Comparison of ENCODE assay signal across 12 mouse cellular contexts in the genomic region with DNA sequence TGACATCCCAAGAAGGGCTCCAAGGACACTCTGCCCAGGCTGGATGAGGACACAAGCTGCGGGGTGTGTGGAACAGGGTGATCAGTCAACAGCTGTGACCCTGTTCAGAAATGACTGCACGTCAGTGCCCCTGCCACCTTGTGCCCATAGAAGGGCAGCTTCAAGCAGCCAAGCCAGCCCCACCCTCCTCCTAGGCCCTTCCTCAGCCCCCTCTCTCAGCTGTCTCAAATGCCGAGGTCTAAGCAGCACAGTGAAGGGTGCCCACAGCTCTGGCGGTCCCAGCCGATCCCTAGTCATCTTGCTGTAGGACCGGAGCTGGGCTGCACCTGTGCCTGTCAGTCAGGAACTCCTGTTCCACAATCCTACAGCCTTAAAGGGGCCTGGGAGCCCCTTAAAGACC. TPM values are rescaled to one million over a fixed set of nuclear protein-coding genes. Genes with fewer than 3 reads are reported as not detected.
DNase-seq lines count a peak whose midpoint lies in the region; ATAC-seq and TF ChIP-seq lines count a peak whose summit lies in the region.
"Had no signal": no experiment of that assay in that cellular context is flagged by ENCODE, and none has a peak within 500 bp of the region (broad histone marks: within the 10 kb centered on the region; RNA-seq: fewer than 3 reads in every experiment).

No protein-coding gene starts in this region.

- ATAC-seq in hindbrain, embryonic 16.5 days, result no peak
- peak; percentile 11 for ATAC-seq in activated CD4-positive, CD25-positive, alpha-beta regulatory T cell, adult 4 months
- ATAC-seq in heart, embryonic 13.5 days (ENCODE audit: extremely low read depth, insufficient number of reproducible peaks, low FRiP score, low TSS enrichment), result no peak
- ATAC-seq in liver, postnatal 0 days, result no peak
- ATAC-seq in erythroid progenitor cell, adult 5-6 weeks (replicated peaks; ENCODE audit: low FRiP score, poor library complexity, severe bottlenecking), result no peak
- ATAC-seq in midbrain, embryonic 16.5 days, result no peak

- H3K36me3 ChIP-seq in hindbrain, embryonic 10.5 days, result no peaks in the 10 kb centered on the region
- H3K36me3 ChIP-seq in hindbrain, embryonic 16.5 days (ENCODE audit: control insufficient read depth, insufficient read depth, low read length), result no peaks in the 10 kb centered on the region
- no peaks in the 10 kb centered on the region for H3K36me3 ChIP-seq in heart, embryonic 13.5 days
- no peaks in the 10 kb centered on the region for H3K36me3 ChIP-seq in liver, postnatal 0 days (replicated peaks; ENCODE audit: insufficient read depth, low read length)
- H3K36me3 ChIP-seq in midbrain, embryonic 16.5 days (ENCODE audit: control insufficient read depth, insufficient read depth, low read length), result no peaks in the 10 kb centered on the region
- H3K36me3 ChIP-seq: limb, embryonic 12.5 days had no signal

- peaks cover 19% of the 10 kb centered on the region for H3K4me1 ChIP-seq in hindbrain, embryonic 10.5 days (replicated peaks)
- H3K4me1 ChIP-seq in hindbrain, embryonic 16.5 days (ENCODE audit: control insufficient read depth, insufficient read depth, low read depth, low read length), result peaks cover 4% of the 10 kb centered on the region; the same call in 1 of the 2 replicates
- peaks cover 65% of the 10 kb centered on the region for H3K4me1 ChIP-seq in heart, embryonic 13.5 days
- H3K4me1 ChIP-seq in liver, postnatal 0 days (ENCODE audit: insufficient read depth), result peaks cover 10% of the 10 kb centered on the region
- peaks cover 8% of the 10 kb centered on the region; the same call in 1 of the 2 replicates for H3K4me1 ChIP-seq in midbrain, embryonic 16.5 days (ENCODE audit: control insufficient read depth, insufficient read depth, low read length)

- H3K27ac ChIP-seq in hindbrain, embryonic 10.5 days, result peak overlapping the region; percentile 66
- H3K27ac ChIP-seq in hindbrain, embryonic 16.5 days (ENCODE audit: low read depth, low read length), result no peak overlapping the region
- peak overlapping the region; percentile 6; the same call in 1 of the 2 replicates for H3K27ac ChIP-seq in heart, embryonic 13.5 days (replicated peaks)
- H3K27ac ChIP-seq in liver, postnatal 0 days (ENCODE audit: low read depth), result no peak overlapping the region
- H3K27ac ChIP-seq in midbrain, embryonic 16.5 days (ENCODE audit: low read length), result no peak overlapping the region
- H3K27ac ChIP-seq: kidney, postnatal 0 days; limb, embryonic 12.5 days had no signal

- 89% methylated on average over 6 of the region's 6 CpGs for WGBS in hindbrain, embryonic 10.5 days
- 86% methylated on average over 6 of the region's 6 CpGs for WGBS in hindbrain, embryonic 16.5 days
- WGBS in heart, embryonic 13.5 days, result 71% methylated on average over 6 of the region's 6 CpGs
- WGBS in liver, postnatal 0 days (ENCODE audit: insufficient replicate concordance), result 66% methylated on average over 6 of the region's 6 CpGs
- WGBS in midbrain, embryonic 16.5 days, result 86% methylated on average over 6 of the region's 6 CpGs

- TF ChIP-seq CTCF in liver, postnatal 0 days (IDR thresholded peaks at IDR 0.05; ENCODE audit: low read depth), result no peak

- 0 out of 2 replicates have a peak, but pooled peaks cover 6% of the 10 kb centered on the region for H3K27me3 ChIP-seq in hindbrain, embryonic 10.5 days (ENCODE audit: insufficient read depth, poor library complexity, severe bottlenecking)
- no peaks in the 10 kb centered on the region for H3K27me3 ChIP-seq in hindbrain, embryonic 16.5 days (replicated peaks; ENCODE audit: control insufficient read depth, insufficient read depth, low read length)
- H3K27me3 ChIP-seq in heart, embryonic 13.5 days (replicated peaks), result no peaks in the 10 kb centered on the region
- H3K27me3 ChIP-seq in liver, postnatal 0 days (ENCODE audit: insufficient read depth, low read length), result no peaks in the 10 kb centered on the region
- no peaks in the 10 kb centered on the region for H3K27me3 ChIP-seq in midbrain, embryonic 16.5 days (ENCODE audit: control insufficient read depth, insufficient read depth, low read depth, low read length)
- H3K27me3 ChIP-seq: limb, embryonic 12.5 days had no signal

- TF ChIP-seq EP300 in liver, postnatal 0 days (IDR thresholded peaks at IDR 0.05; ENCODE audit: low read depth), result no peak

- H3K9me3 ChIP-seq in hindbrain, embryonic 10.5 days, result no peaks in the 10 kb centered on the region
- H3K9me3 ChIP-seq in hindbrain, embryonic 16.5 days (ENCODE audit: control insufficient read depth, low read length), result no peaks in the 10 kb centered on the region
- H3K9me3 ChIP-seq in heart, embryonic 13.5 days, result no peaks in the 10 kb centered on the region
- no peaks in the 10 kb centered on the region for H3K9me3 ChIP-seq in liver, postnatal 0 days (ENCODE audit: low read length)
- no peaks in the 10 kb centered on the region for H3K9me3 ChIP-seq in midbrain, embryonic 16.5 days (replicated peaks; ENCODE audit: control insufficient read depth, low read length, poor library complexity, severe bottlenecking)
- H3K9me3 ChIP-seq: limb, embryonic 12.5 days had no signal

- H3K4me3 ChIP-seq in hindbrain, embryonic 10.5 days, result no peak overlapping the region
- no peak overlapping the region for H3K4me3 ChIP-seq in hindbrain, embryonic 16.5 days (ENCODE audit: low read length)
- no peak overlapping the region for H3K4me3 ChIP-seq in heart, embryonic 13.5 days
- H3K4me3 ChIP-seq in liver, postnatal 0 days (ENCODE audit: low read depth, low read length), result peak overlapping the region; percentile 45
- H3K4me3 ChIP-seq in midbrain, embryonic 16.5 days (ENCODE audit: low read depth, low read length), result no peak overlapping the region
- H3K4me3 ChIP-seq: limb, embryonic 12.5 days had no signal

- H3K4me2 ChIP-seq in hindbrain, embryonic 16.5 days (ENCODE audit: low read length), result no peak overlapping the region
- H3K4me2 ChIP-seq in heart, embryonic 13.5 days, result no peak overlapping the region
- peak overlapping the region; percentile 61 for H3K4me2 ChIP-seq in liver, postnatal 0 days (ENCODE audit: low read depth, low read length)
- H3K4me2 ChIP-seq in midbrain, embryonic 16.5 days (ENCODE audit: low read length), result no peak overlapping the region
- H3K4me2 ChIP-seq: limb, embryonic 12.5 days had no signal

- no peak for DNase-seq in hindbrain, embryonic 10.5 days (ENCODE audit: low spot score)
- DNase-seq in liver, postnatal 0 days, result no peak
- DNase-seq in kidney, postnatal 10 days, result no peak
- DNase-seq: adrenal gland, adult 8-10 months had no signal

- H3K9ac ChIP-seq in hindbrain, embryonic 16.5 days (ENCODE audit: low read depth, low read length), result no peak overlapping the region
- H3K9ac ChIP-seq in heart, embryonic 13.5 days, result peak overlapping the region; percentile 45
- H3K9ac ChIP-seq in liver, postnatal 0 days (replicated peaks), result no peak overlapping the region
- no peak overlapping the region for H3K9ac ChIP-seq in midbrain, embryonic 16.5 days (ENCODE audit: low read depth, low read length)
- H3K9ac ChIP-seq: limb, embryonic 12.5 days had no signal

RNA-seq across cellular contexts. Expression of gene Lsp1, which starts 1.6 kb away (rescaled TPM):
- 17.9 and 19.4 TPM in 2 replicates for polyA plus RNA-seq in hindbrain, embryonic 10.5 days (2016; fragmentation: Nextera tagmentation; extraction: Ambion mirVana)
- polyA plus RNA-seq in hindbrain, embryonic 16.5 days (2015; fragmentation: Nextera tagmentation; extraction: Ambion mirVana), result 5.5 and 6.0 TPM in 2 replicates
- 1,000 to 10,000 TPM; 1,487 to 1,560 TPM for polyA plus RNA-seq in activated CD4-positive, CD25-positive, alpha-beta regulatory T cell, adult 4 months (2017; shearing (Covaris generic))
- polyA plus RNA-seq in heart, embryonic 13.5 days (2015; fragmentation: Nextera tagmentation; extraction: Ambion mirVana), result 51.0 and 54.6 TPM in 2 replicates
- 31.5 and 33.6 TPM in 2 replicates for polyA plus RNA-seq in liver, postnatal 0 days (2015; fragmentation: Nextera tagmentation; extraction: Ambion mirVana)
- 88.0 and 115 TPM in 2 replicates for total RNA-seq in erythroid progenitor cell, adult 5-6 weeks (2015; ENCODE audit: low replicate concordance)
- total RNA-seq in erythroid progenitor cell, adult 5-6 weeks (2017; ENCODE audit: low replicate concordance), result 64.5 and 76.5 TPM in 2 replicates
- 4.8 and 5.1 TPM in 2 replicates for polyA plus RNA-seq in midbrain, embryonic 16.5 days (2015; fragmentation: Nextera tagmentation; extraction: Ambion mirVana)

RNA-seq across cellular contexts. Expression of gene Tnni2, which starts 20.6 kb away (rescaled TPM):
- 1.2 and 1.3 TPM in 2 replicates for polyA plus RNA-seq in hindbrain, embryonic 10.5 days (2016; fragmentation: Nextera tagmentation; extraction: Ambion mirVana)
- 2.0 and 22.5 TPM in 2 replicates for polyA plus RNA-seq in hindbrain, embryonic 16.5 days (2015; fragmentation: Nextera tagmentation; extraction: Ambion mirVana)
- polyA plus RNA-seq in activated CD4-positive, CD25-positive, alpha-beta regulatory T cell, adult 4 months (2017; shearing (Covaris generic)), result not detected
- polyA plus RNA-seq in heart, embryonic 13.5 days (2015; fragmentation: Nextera tagmentation; extraction: Ambion mirVana), result 34.8 and 41.9 TPM in 2 replicates
- polyA plus RNA-seq in liver, postnatal 0 days (2015; fragmentation: Nextera tagmentation; extraction: Ambion mirVana), result 6.9 and 72.7 TPM in 2 replicates
- total RNA-seq in erythroid progenitor cell, adult 5-6 weeks (2015; ENCODE audit: low replicate concordance), result not detected in 2 replicates
- total RNA-seq in erythroid progenitor cell, adult 5-6 weeks (2017; ENCODE audit: low replicate concordance), result not detected in 2 replicates
- 0.51 and 0.78 TPM in 2 replicates for polyA plus RNA-seq in midbrain, embryonic 16.5 days (2015; fragmentation: Nextera tagmentation; extraction: Ambion mirVana)

RNA-seq across cellular contexts. Expression of gene Syt8, which starts 27.5 kb away (rescaled TPM):
- polyA plus RNA-seq in hindbrain, embryonic 10.5 days (2016; fragmentation: Nextera tagmentation; extraction: Ambion mirVana), result not detected in 2 replicates
- not detected in 2 replicates for polyA plus RNA-seq in hindbrain, embryonic 16.5 days (2015; fragmentation: Nextera tagmentation; extraction: Ambion mirVana)
- not detected for polyA plus RNA-seq in activated CD4-positive, CD25-positive, alpha-beta regulatory T cell, adult 4 months (2017; shearing (Covaris generic))
- 0.19 and 0.41 TPM in 2 replicates for polyA plus RNA-seq in heart, embryonic 13.5 days (2015; fragmentation: Nextera tagmentation; extraction: Ambion mirVana)
- not detected in 2 replicates for polyA plus RNA-seq in liver, postnatal 0 days (2015; fragmentation: Nextera tagmentation; extraction: Ambion mirVana)
- not detected in 2 replicates for total RNA-seq in erythroid progenitor cell, adult 5-6 weeks (2015; ENCODE audit: low replicate concordance)
- total RNA-seq in erythroid progenitor cell, adult 5-6 weeks (2017; ENCODE audit: low replicate concordance), result not detected in 2 replicates
- not detected in 2 replicates for polyA plus RNA-seq in midbrain, embryonic 16.5 days (2015; fragmentation: Nextera tagmentation; extraction: Ambion mirVana)
- total RNA-seq: common myeloid progenitor, adult 5-6 weeks had no signal

RNA-seq across cellular contexts. Expression of gene Tnnt3, which starts 36.4 kb away (rescaled TPM):
- polyA plus RNA-seq in hindbrain, embryonic 10.5 days (2016; fragmentation: Nextera tagmentation; extraction: Ambion mirVana), result 1.1 and 3.0 TPM in 2 replicates
- 3.1 and 25.7 TPM in 2 replicates for polyA plus RNA-seq in hindbrain, embryonic 16.5 days (2015; fragmentation: Nextera tagmentation; extraction: Ambion mirVana)
- polyA plus RNA-seq in activated CD4-positive, CD25-positive, alpha-beta regulatory T cell, adult 4 months (2017; shearing (Covaris generic)), result 1 to 10 TPM; 2.8 to 3.0 TPM
- 4.0 and 5.4 TPM in 2 replicates for polyA plus RNA-seq in heart, embryonic 13.5 days (2015; fragmentation: Nextera tagmentation; extraction: Ambion mirVana)
- 3.6 and 72.5 TPM in 2 replicates for polyA plus RNA-seq in liver, postnatal 0 days (2015; fragmentation: Nextera tagmentation; extraction: Ambion mirVana)
- total RNA-seq in erythroid progenitor cell, adult 5-6 weeks (2015; ENCODE audit: low replicate concordance), result not detected in 2 replicates
- total RNA-seq in erythroid progenitor cell, adult 5-6 weeks (2017; ENCODE audit: low replicate concordance), result not detected in 2 replicates
- polyA plus RNA-seq in midbrain, embryonic 16.5 days (2015; fragmentation: Nextera tagmentation; extraction: Ambion mirVana), result 0.91 and 1.6 TPM in 2 replicates
- total RNA-seq: common myeloid progenitor, adult 5-6 weeks had no signal

Comparison
In these comparisons a context has a peak if more than half of its experiments do, and no peak if none do; other contexts are left out.
1. H3K27ac ChIP-seq: peak in hindbrain, embryonic 10.5 days (single experiment) and heart, embryonic 13.5 days (single experiment); none in hindbrain, embryonic 16.5 days (single experiment), liver, postnatal 0 days (single experiment) and midbrain, embryonic 16.5 days (single experiment).
2. RNA of gene Lsp1, which starts 1.6 kb away (polyA plus RNA-seq): 1,487 to 1,560 TPM in activated CD4-positive, CD25-positive, alpha-beta regulatory T cell, adult 4 months; 51.0 to 54.6 TPM in heart, embryonic 13.5 days, 31.5 to 33.6 TPM in liver, postnatal 0 days, 17.9 to 19.4 TPM in hindbrain, embryonic 10.5 days, 5.5 to 6.0 TPM in hindbrain, embryonic 16.5 days and 4.8 to 5.1 TPM in midbrain, embryonic 16.5 days; every median in the first group is over 10 times any median in the second.